Mouse (Mus musculus) hematopoietic stem cell, adult 5-6 weeks (primary cell): ENCODE data around the gene 2610318N02Rik. TPM values are rescaled to one million over a fixed set of nuclear protein-coding genes. Genes with fewer than 3 reads are reported as not detected.

Source experiments
- ATAC-seq, 2 experiments: fragments of 125-278 bp in 1 of 2; replicated peaks in 1 of 2; 2 replicates each; pipeline ENCODE4 v1.8.0; 2016 to 2017; ENCODE audit warnings: inconsistent platforms in 2 of 2, mild to moderate bottlenecking in 2 of 2, moderate number of reproducible peaks in 2 of 2, low read depth in 1 of 2, moderate TSS enrichment in 1 of 2; ENCODE audit not compliant: low FRiP score in 2 of 2, poor library complexity in 2 of 2, severe bottlenecking in 2 of 2, insufficient read depth in 1 of 2, low TSS enrichment in 1 of 2
- total RNA-seq: library from RNA; stranded (forward); fragments of 172-1452, 232-1000 nt; gene quantifications from 2 replicates; pipeline ENCODE4 v1.2.3, GENCODE M21; 2017

Gene 2610318N02Rik
- total RNA-seq, 1 experiment from 2014 or later = 5.0 TPM

GRCm38 (mm10) chr16:17124119-17124870 lies 672 bp downstream of the 2610318N02Rik start:
- peak in 1 of 2 experiments; percentile 9; a peak in 1 of 4 replicates for ATAC-seq

GRCm38 (mm10) chr16:17121569-17121968 lies 3.4 kb downstream of the 2610318N02Rik start:
- no peak for ATAC-seq

GRCm38 (mm10) chr16:17117309-17117799 lies 7.6 kb downstream of the 2610318N02Rik start:
- ATAC-seq = no peak

GRCm38 (mm10) chr16:17110771-17111743 lies 13.9 kb downstream of the 2610318N02Rik start, which contains the start of gene Ppil2:
TSS of gene Ppil2 (minus strand) at chr16:17111257.
- ATAC-seq = peak; percentile 78 to 91

GRCm38 (mm10) chr16:17104600-17104999 lies 20.4 kb downstream of the 2610318N02Rik start:
- no peak for ATAC-seq

- no peak for ATAC-seq
Measured at GRCm38 (mm10) chr16:17102630-17103220, 22.2 kb downstream of the 2610318N02Rik start.

GRCm38 (mm10) chr16:17096938-17097337 lies 28.0 kb downstream of the 2610318N02Rik start:
- no peak for ATAC-seq

- ATAC-seq = no peak
Measured at GRCm38 (mm10) chr16:17088346-17088745, 36.6 kb downstream of the 2610318N02Rik start.

GRCm38 (mm10) chr16:17086669-17087193 lies 38.2 kb downstream of the 2610318N02Rik start:
- no peak for ATAC-seq

GRCm38 (mm10) chr16:17086241-17086640 lies 38.7 kb downstream of the 2610318N02Rik start:
- no peak for ATAC-seq

- peak in 1 of 2 experiments; percentile 33; a peak in 1 of 4 replicates for ATAC-seq
Measured at GRCm38 (mm10) chr16:17085636-17086035, 39.3 kb downstream of the 2610318N02Rik start.

GRCm38 (mm10) chr16:17082121-17082792 lies 42.7 kb downstream of the 2610318N02Rik start:
- ATAC-seq = no peak

- ATAC-seq = no peak
Measured at GRCm38 (mm10) chr16:17078101-17078500, 46.9 kb downstream of the 2610318N02Rik start.

GRCm38 (mm10) chr16:17076869-17077268 lies 48.1 kb downstream of the 2610318N02Rik start:
- no peak for ATAC-seq

- ATAC-seq = no peak
Measured at GRCm38 (mm10) chr16:17076301-17076700, 48.7 kb downstream of the 2610318N02Rik start.

GRCm38 (mm10) chr16:17073000-17073399 lies 52.0 kb downstream of the 2610318N02Rik start:
- no peak for ATAC-seq

- ATAC-seq = no peak
Measured at GRCm38 (mm10) chr16:17070716-17071115, 54.3 kb downstream of the 2610318N02Rik start.
